Mouse (Mus musculus): Measurements from ENCODE around the gene Rps11. TPM values are rescaled to one million over a fixed set of nuclear protein-coding genes. Genes with fewer than 3 reads are reported as not detected.
"Not testable (repeated sequence)": the region's sequence is repeated elsewhere in the genome, so short reads cannot be mapped to it uniquely, and the experiment has no call there.

Rps11 gene
- polyA plus RNA-seq, 1 experiment from 2014 or later, result 1,484 TPM

DNA sequence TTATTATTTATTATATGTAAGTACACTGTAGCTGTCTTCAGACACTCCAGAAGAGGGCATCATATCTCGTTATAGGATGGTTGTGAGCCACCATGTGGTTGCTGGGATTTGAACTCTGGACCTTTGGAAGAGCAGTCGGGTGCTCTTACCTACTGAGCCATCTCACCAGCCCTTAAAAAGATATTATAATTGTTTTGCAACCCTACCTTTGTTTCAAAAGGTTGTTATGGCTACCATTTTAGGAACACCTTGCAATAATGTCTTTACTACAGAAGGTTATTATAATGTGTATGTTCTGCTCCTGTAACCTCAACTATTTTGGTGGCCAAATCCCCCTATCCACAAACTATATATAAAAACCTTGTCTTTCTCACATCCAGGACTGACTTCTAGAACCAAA lies 28.8 kb upstream of the Rps11 start:
- ATAC-seq (ENCODE audit: insufficient number of reproducible peaks, low FRiP score, low TSS enrichment, low read depth); H3K9ac ChIP-seq; H3K9me3 ChIP-seq; H3K27me3 ChIP-seq: not testable (repeated sequence)
- Histone ChIP-seq H3K27ac (0 out of 2 replicates have a peak overlapping the region, but pooled peaks have one; percentile 99), H3K4me3 (peak overlapping the region; percentile 78; the same call in 1 of the 2 replicates), H3K4me2 (peak overlapping the region; percentile 58; the same call in 1 of the 2 replicates), H3K36me3 (peaks cover 18% of the 10 kb centered on the region), H3K4me1 (peaks cover 14% of the 10 kb centered on the region; the same call in 1 of the 2 replicates)
- 96% methylated on average over 2 of the region's 2 CpGs for WGBS

DNA sequence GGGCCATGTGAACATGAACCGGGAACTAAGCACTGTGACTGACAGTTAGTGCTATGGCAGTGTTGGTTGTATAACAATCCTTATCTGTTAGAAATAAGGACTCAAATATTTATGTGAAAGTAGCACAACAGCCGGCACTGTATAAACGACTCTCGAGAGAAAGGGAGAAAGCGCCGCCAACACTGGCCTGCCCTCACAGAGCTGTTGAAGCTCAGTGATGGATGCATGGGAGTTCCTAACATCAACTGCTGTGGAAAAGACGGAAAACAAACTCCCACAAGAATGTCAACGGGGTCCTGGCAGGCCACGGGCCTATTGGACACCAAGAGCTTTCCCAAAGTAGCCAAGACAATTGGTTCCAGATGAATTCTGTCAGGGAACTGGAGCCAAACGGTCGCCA lies 27.1 kb upstream of the Rps11 start:
- H3K4me1 ChIP-seq, result peaks cover 14% of the 10 kb centered on the region; the same call in 1 of the 2 replicates
- no peak for ATAC-seq (ENCODE audit: insufficient number of reproducible peaks, low FRiP score, low TSS enrichment, low read depth)
- 33% methylated on average over 11 of the region's 11 CpGs for WGBS
- H3K9ac ChIP-seq, result no peak overlapping the region
- H3K27me3 ChIP-seq, result no peaks in the 10 kb centered on the region
- no peak overlapping the region for H3K4me2 ChIP-seq
- no peak overlapping the region for H3K27ac ChIP-seq
- no peak overlapping the region for H3K4me3 ChIP-seq
- peaks cover 26% of the 10 kb centered on the region for H3K36me3 ChIP-seq
- no peaks in the 10 kb centered on the region for H3K9me3 ChIP-seq

DNA sequence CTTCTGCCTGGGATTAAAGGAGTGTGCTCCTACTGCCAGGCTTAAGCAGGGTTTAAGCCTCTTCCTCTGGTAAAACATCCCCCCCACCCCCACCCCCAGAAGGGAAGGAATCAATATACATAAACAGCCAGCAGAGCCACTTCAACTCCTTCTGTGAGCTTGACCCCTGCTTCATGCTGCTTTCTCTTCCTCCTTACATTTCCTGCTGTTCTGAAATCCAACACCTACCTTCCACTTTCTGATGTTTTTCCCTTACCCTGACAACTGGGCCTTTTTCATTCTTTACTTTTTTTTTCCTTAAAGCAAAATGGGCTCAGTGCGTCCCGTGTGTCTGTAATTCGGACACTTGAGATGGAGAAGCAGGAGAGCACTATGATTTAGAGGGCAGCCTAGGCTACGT lies 26.1 kb upstream of the Rps11 start:
- H3K27ac ChIP-seq, result no peak overlapping the region

DNA sequence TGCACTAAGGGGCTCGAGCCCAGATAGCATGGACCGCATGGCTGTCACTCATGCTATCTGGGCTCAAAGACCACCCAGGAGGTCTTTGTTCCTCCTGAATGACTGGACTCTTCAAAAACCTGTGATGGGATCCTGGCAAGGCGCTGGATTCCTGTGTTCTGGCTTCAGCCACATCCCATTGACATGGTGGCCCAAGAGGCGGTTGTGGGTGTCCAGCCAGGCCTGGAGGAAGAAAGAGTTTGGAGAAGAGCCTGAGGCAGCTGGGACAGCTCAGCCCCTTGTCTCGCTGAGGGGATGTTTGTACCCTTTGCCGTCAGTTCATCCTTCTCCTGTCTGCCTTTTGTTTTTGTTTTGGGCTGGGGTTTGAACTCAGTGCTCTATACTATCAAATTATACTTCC lies 25.3 kb upstream of the Rps11 start:
- Histone ChIP-seq H3K27me3 (no peaks in the 10 kb centered on the region), H3K4me3 (no peak overlapping the region), H3K4me1 (peaks cover 5% of the 10 kb centered on the region; the same call in 1 of the 2 replicates), H3K9me3 (no peaks in the 10 kb centered on the region), H3K4me2 (no peak overlapping the region), H3K27ac (no peak overlapping the region), H3K9ac (no peak overlapping the region), H3K36me3 (peaks cover 44% of the 10 kb centered on the region)
- WGBS, result 74% methylated on average over 6 of the region's 6 CpGs
- ATAC-seq (ENCODE audit: insufficient number of reproducible peaks, low FRiP score, low TSS enrichment, low read depth), result no peak

More for the DNA sequence above, 26.1 kb upstream of the Rps11 start:
- no peaks in the 10 kb centered on the region for H3K27me3 ChIP-seq
- ATAC-seq (ENCODE audit: insufficient number of reproducible peaks, low FRiP score, low TSS enrichment, low read depth), result no peak
- H3K4me1 ChIP-seq, result peaks cover 11% of the 10 kb centered on the region; the same call in 1 of the 2 replicates
- H3K4me3 ChIP-seq, result no peak overlapping the region
- H3K4me2 ChIP-seq, result no peak overlapping the region
- no peaks in the 10 kb centered on the region for H3K9me3 ChIP-seq
- WGBS, result 42% methylated on average over 4 of the region's 4 CpGs
- H3K9ac ChIP-seq, result no peak overlapping the region
- H3K36me3 ChIP-seq, result peaks cover 36% of the 10 kb centered on the region

DNA sequence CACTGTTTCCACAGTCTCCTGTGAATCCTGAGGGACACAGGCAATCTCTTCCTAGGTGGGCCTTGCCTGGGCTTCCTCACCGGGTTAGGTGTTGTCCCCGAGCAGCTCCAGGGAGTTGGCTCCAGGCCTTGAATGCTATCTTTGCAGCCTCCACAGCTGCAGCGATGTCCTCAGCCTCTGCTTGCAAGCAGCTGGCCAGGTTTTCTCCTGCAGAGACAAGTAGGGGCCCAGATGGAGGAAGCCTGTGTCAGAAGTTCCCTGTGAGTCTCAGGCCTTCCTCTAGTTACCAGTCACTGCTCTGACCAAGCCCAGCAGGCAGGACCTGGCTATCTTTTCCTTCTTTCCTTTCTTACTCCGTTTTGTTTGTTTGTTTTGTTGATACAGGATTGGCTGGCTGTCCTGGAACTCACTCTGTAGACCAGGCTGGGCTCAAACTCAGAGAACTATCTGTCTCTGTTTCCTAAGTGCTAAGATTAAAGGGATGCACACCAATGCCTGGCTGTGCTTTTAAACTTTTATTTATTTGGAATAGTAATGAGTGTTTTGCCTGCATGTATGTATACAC lies 24.4 kb upstream of the Rps11 start:
- Histone ChIP-seq H3K27me3 (no peaks in the 10 kb centered on the region), H3K36me3 (peaks cover 53% of the 10 kb centered on the region), H3K4me3 (no peak overlapping the region), H3K9ac (no peak overlapping the region), H3K4me2 (no peak overlapping the region), H3K27ac (no peak overlapping the region), H3K4me1 (peaks cover 4% of the 10 kb centered on the region; the same call in 1 of the 2 replicates), H3K9me3 (no peaks in the 10 kb centered on the region)
- ATAC-seq (ENCODE audit: insufficient number of reproducible peaks, low FRiP score, low TSS enrichment, low read depth), result no peak
- 58% methylated on average over 4 of the region's 4 CpGs for WGBS

DNA sequence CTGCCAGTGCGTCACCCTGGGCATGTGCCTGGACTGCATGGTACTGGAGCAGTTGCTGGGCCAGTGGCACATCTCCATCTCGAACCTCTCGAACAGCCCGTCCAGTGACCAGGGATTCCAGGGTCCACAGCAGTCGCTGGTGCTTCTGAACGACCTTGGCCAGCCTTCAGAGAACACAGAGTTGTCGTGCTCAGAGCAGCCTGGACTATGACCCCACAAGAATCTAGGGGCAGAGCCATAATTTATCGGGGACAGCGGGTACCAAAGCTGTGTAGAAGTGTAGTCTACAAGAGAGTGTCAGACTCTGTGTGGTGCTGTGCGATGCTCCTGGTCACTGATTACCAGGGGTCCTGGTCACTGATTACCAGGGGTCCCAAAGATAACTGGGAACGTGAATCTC lies 23.7 kb upstream of the Rps11 start:
- no peak overlapping the region for H3K4me2 ChIP-seq
- H3K27me3 ChIP-seq, result no peaks in the 10 kb centered on the region
- no peak overlapping the region for H3K27ac ChIP-seq
- H3K4me3 ChIP-seq, result no peak overlapping the region
- no peak overlapping the region for H3K9ac ChIP-seq
- no peaks in the 10 kb centered on the region for H3K9me3 ChIP-seq
- WGBS, result 88% methylated on average over 11 of the region's 11 CpGs
- H3K36me3 ChIP-seq, result peaks cover 60% of the 10 kb centered on the region
- ATAC-seq (ENCODE audit: insufficient number of reproducible peaks, low FRiP score, low TSS enrichment, low read depth), result no peak
- no peaks in the 10 kb centered on the region for H3K4me1 ChIP-seq

DNA sequence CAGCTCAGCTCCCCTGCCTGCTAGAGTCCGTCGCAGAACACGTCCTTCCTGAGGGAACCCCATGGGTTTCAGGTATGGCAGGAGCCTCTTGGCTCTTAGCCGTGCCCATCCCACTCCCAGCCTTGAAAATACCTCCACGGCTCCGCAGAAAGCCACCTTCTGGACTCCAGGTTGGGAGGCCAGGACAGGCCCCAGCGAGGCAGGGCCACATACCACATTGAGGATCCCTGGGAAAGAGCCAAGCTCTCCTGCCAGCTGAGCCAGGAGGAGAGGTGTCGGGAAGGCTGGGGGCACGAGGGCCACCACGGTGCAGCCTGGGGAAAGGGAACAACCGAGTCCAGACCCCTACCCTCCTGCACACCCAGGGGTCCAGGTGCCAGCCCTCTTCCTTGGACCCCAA lies 23.0 kb upstream of the Rps11 start:
- Histone ChIP-seq H3K4me3 (no peak overlapping the region), H3K9ac (no peak overlapping the region), H3K27ac (no peak overlapping the region), H3K36me3 (peaks cover 66% of the 10 kb centered on the region), H3K27me3 (no peaks in the 10 kb centered on the region), H3K9me3 (no peaks in the 10 kb centered on the region), H3K4me1 (no peaks in the 10 kb centered on the region), H3K4me2 (no peak overlapping the region)
- WGBS, result 91% methylated on average over 11 of the region's 11 CpGs
- ATAC-seq (ENCODE audit: insufficient number of reproducible peaks, low FRiP score, low TSS enrichment, low read depth), result no peak

DNA sequence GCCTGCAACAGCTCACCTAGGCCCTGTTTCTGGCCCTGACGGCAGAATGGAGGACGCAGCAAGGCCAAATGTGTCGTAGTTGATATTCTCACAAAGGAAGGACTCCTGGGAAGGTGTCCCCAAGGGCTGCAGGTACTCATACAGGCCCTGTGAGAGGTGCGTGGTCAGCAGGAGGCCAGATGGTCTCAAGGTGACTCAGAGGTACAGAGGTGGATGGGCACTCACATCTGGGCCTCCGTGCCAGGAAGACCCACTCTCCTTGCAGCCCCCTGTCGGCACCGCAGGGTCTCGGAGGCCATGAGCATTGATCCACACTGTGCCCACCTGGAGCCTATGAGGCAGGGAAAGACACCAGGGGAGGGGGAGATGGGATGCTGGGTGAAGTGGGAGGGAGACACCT lies 21.2 kb upstream of the Rps11 start:
- ATAC-seq (ENCODE audit: insufficient number of reproducible peaks, low FRiP score, low TSS enrichment, low read depth), result no peak
- H3K36me3 ChIP-seq, result peaks cover 72% of the 10 kb centered on the region
- no peaks in the 10 kb centered on the region for H3K4me1 ChIP-seq

DNA sequence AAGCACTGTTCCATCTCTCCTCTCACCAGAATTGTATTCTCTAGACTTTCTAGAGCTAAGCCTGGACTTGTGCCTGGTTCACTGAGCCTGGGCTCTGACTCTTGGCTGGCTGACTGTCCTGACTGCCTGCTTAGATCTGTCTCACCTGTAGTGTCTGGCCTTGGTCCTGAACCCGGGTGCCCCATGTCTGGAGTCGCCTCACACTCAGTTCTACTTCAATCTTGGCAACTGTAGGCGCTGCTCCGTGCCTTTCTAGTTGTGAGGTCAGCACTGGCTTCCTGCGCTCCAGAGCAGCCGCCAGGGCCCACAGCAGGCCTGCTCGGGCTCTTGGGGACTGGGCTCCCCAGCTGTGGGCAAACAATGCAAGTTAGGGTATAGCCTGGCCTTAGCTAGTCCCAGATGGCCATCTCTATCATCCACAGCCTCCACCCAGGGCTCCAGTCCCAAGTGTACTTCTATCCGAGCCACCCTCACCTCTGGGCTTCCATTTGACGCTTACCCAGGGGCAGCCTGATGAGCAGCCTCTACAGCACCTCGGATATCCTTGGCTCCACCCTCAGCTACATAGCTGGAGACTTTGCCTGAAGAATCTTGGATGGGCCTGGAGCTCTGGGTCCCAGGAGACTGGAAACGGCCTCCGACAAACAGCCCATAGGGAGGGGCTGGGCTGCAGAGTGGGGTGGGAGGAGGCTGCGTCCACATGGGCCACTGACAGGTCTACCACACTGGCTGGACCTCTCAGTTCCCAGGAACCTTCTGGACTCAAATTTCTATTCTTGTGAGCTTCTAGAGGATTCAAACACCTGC lies 20.3 kb upstream of the Rps11 start:
- Histone ChIP-seq H3K36me3 (peaks cover 72% of the 10 kb centered on the region), H3K4me2 (no peak overlapping the region), H3K4me1 (no peaks in the 10 kb centered on the region; the same call in 1 of the 2 replicates), H3K9ac (no peak overlapping the region), H3K27me3 (no peaks in the 10 kb centered on the region), H3K27ac (no peak overlapping the region), H3K4me3 (no peak overlapping the region), H3K9me3 (no peaks in the 10 kb centered on the region)
- ATAC-seq (ENCODE audit: insufficient number of reproducible peaks, low FRiP score, low TSS enrichment, low read depth), result no peak
- WGBS, result 85% methylated on average over 13 of the region's 13 CpGs

More for the DNA sequence above, 21.2 kb upstream of the Rps11 start:
- Histone ChIP-seq H3K27me3 (no peaks in the 10 kb centered on the region), H3K27ac (no peak overlapping the region), H3K9me3 (no peaks in the 10 kb centered on the region), H3K9ac (no peak overlapping the region), H3K4me3 (no peak overlapping the region), H3K4me2 (no peak overlapping the region)
- 92% methylated on average over 8 of the region's 8 CpGs for WGBS

DNA sequence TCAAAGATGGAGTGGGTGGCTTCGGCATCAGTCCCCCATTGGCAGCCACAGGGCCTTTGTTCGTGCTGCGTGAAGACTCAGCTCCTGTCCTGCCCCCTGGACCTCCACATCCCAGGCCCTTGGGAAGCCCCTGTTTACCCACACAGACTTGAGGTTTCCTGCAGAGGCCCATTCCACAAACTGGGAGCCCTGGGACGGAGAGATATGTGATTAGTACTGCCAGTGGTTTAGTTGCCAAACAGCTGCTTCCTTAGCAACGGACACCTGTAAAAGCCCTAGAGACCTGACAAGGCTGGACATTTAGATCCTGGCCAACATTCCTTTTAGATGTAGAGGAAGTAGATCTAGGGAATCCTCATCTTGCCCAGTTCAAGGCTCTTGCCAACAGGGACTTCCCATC lies 17.7 kb upstream of the Rps11 start:
- no peaks in the 10 kb centered on the region for H3K27me3 ChIP-seq
- H3K4me1 ChIP-seq, result no peaks in the 10 kb centered on the region; the same call in 1 of the 2 replicates
- no peak overlapping the region for H3K9ac ChIP-seq
- H3K4me2 ChIP-seq, result no peak overlapping the region
- WGBS, result 85% methylated on average over 5 of the region's 5 CpGs
- peaks cover 52% of the 10 kb centered on the region for H3K36me3 ChIP-seq
- H3K9me3 ChIP-seq, result no peaks in the 10 kb centered on the region
- no peak overlapping the region for H3K27ac ChIP-seq
- no peak overlapping the region for H3K4me3 ChIP-seq
- ATAC-seq (ENCODE audit: insufficient number of reproducible peaks, low FRiP score, low TSS enrichment, low read depth), result no peak

DNA sequence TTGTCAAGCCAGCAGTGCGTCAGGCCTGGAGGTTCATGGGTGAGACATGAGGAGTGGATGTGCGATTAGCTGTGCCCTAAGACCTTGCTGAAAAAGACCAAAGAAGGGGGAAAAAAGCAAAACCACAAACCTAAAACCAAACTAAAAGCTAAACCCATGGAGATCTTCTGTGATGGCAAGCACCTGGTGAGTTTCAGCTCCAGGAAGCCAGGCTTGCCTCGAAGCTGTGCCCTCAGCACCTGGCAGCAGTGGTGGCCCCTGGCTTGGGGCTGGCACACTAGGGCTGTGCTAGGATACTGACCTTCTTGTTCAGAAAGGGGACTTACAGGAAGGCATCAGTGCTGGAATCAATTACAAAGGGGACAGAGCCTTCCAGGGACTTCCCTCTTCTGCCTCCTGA lies 17.1 kb upstream of the Rps11 start:
- Histone ChIP-seq H3K27me3 (no peaks in the 10 kb centered on the region), H3K9me3 (no peaks in the 10 kb centered on the region), H3K4me1 (no peaks in the 10 kb centered on the region; the same call in 1 of the 2 replicates), H3K4me3 (no peak overlapping the region), H3K27ac (no peak overlapping the region), H3K9ac (no peak overlapping the region), H3K4me2 (no peak overlapping the region), H3K36me3 (peaks cover 46% of the 10 kb centered on the region)
- ATAC-seq (ENCODE audit: insufficient number of reproducible peaks, low FRiP score, low TSS enrichment, low read depth), result no peak
- 92% methylated on average over 3 of the region's 3 CpGs for WGBS

All from limb, embryonic 15.5 days (tissue).